Mouse (Mus musculus) forebrain, embryonic 13.5 days (tissue): ENCODE measurements at regions not wholly inside any gene's neighbourhood (a gene's known extent, or its start where the extent isn't known, plus 50 kb on each side); places are given as distances from the start of the nearest gene placed in this dataset.

Experiments used
- ATAC-seq: fragments of 200-750 bp; cut with Nextera tagmentation; 2 replicates; pipeline ENCODE4 v1.8.0; 2017
- H3K27ac ChIP-seq: fragments of 300-500 bp; sonication (generic); 2 replicates; pipeline ENCODE4 v1.5.1; 2015; ENCODE audit warnings: inconsistent platforms, mild to moderate bottlenecking, moderate library complexity
- H3K27me3 ChIP-seq: fragments of 300-500 bp; sonication (generic); 2 replicates; pipeline ENCODE4 v1.6.1; 2015; ENCODE audit warnings: mild to moderate bottlenecking, inconsistent platforms
- H3K36me3 ChIP-seq: fragments of 300-500 bp; sonication (generic); 2 replicates; pipeline ENCODE4 v1.6.1; 2015; ENCODE audit warnings: mild to moderate bottlenecking, inconsistent platforms; ENCODE audit not compliant: poor library complexity, severe bottlenecking
- H3K4me1 ChIP-seq: fragments of 300-500 bp; sonication (generic); 2 replicates; pipeline ENCODE4 v1.6.1; 2015; ENCODE audit warnings: inconsistent platforms
- H3K4me2 ChIP-seq: fragments of 300-500 bp; sonication (generic); 2 replicates; pipeline ENCODE4 v1.6.1; 2015; ENCODE audit warnings: inconsistent platforms, mild to moderate bottlenecking, moderate library complexity
- H3K4me3 ChIP-seq: fragments of 300-500 bp; sonication (generic); 2 replicates; pipeline ENCODE4 v1.5.1; 2015; ENCODE audit warnings: mild to moderate bottlenecking, inconsistent platforms
- H3K9ac ChIP-seq: fragments of 300-500 bp; sonication (generic); 2 replicates; pipeline ENCODE4 v1.6.1; 2015; ENCODE audit warnings: mild to moderate bottlenecking, inconsistent platforms
- H3K9me3 ChIP-seq: fragments of 300-500 bp; sonication (generic); replicated peaks from 2 replicates; pipeline ENCODE4 v1.6.1; 2016; ENCODE audit warnings: inconsistent platforms
- WGBS: fragments of 180-500 bp; shearing (Covaris S2); methylation state at CpG from one replicate; pipeline ENCODE4 v1.1.7; 2015; 5-methylcytosine and 5-hydroxymethylcytosine counted together

DNA sequence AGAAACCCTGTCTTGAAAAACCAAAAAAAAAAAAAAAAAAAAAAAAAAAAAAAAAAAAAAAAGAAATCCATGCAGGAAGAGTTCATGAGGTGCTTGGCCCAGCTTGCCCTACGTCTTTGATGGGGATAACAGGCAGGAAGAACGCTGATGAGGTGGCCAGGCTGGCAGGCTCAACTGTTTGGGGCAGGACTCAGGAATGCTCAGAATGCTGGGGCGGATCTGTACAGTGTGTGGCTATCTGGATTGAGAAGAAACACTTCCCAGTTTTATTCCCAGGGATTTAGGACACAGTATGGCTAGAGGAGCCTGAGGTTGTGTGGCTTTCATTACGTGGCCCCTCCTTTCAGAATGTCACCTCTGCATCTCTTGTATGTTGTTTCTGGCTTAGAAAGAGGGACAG is 99.1 kb upstream of the Gm3448 start:
- H3K9me3 ChIP-seq, result no peaks in the 10 kb centered on the region
- no peak overlapping the region for H3K27ac ChIP-seq
- no peaks in the 10 kb centered on the region for H3K36me3 ChIP-seq
- H3K9ac ChIP-seq, result no peak overlapping the region
- ATAC-seq, result no peak
- no peak overlapping the region for H3K4me2 ChIP-seq
- no peak overlapping the region for H3K4me3 ChIP-seq
- peaks cover 4% of the 10 kb centered on the region; the same call in 1 of the 2 replicates for H3K4me1 ChIP-seq
- no peaks in the 10 kb centered on the region for H3K27me3 ChIP-seq
- WGBS, result 87% methylated on average over 4 of the region's 4 CpGs
